Mouse (Mus musculus) adrenal gland, postnatal 36 days (tissue): ENCODE measurements at regions not wholly inside any gene's neighbourhood (a gene's known extent, or its start where the extent isn't known, plus 50 kb on each side); places are given as distances from the start of the nearest gene placed in this dataset.
A peak's percentile ranks its signal among the peaks of the same experiment; 100 is the strongest.
"Not testable (repeated sequence)": the region's sequence is repeated elsewhere in the genome, so short reads cannot be mapped to it uniquely, and the experiment has no call there.

ENCODE experiments used
- DNase-seq, 2 experiments: peaks; one replicate each; pipeline ENCODE4 v3.0.0; 2021; ENCODE audit warnings: mixed read lengths in 1 of 2

DNA sequence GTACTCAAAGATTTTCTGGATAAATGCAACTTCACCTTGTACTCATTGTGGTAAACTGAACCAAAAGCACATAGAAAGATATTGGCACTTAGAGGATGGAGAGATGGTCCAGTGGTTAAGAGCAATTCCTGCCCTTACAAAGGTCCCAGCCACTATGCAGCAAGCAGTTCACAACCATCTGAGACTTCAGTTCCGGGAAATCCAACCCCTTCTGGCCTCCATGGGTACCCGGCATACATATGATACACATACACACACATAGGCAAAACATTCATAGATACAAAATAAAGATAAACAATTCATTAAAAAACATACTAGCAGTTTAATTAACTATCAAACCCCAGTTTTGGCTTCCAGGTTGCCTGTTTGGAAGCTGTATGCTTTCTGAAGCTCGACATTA is 189.5 kb upstream of the Tmem45b start:
- DNase-seq = no peak

GRCm38 (mm10) chr9:31650362-31651130 is 186.3 kb upstream of the Tmem45b start:
- DNase-seq = peak; percentile 59 to 61

GRCm38 (mm10) chr9:31649073-31649472 is 184.8 kb upstream of the Tmem45b start:
- DNase-seq = no peak

DNA sequence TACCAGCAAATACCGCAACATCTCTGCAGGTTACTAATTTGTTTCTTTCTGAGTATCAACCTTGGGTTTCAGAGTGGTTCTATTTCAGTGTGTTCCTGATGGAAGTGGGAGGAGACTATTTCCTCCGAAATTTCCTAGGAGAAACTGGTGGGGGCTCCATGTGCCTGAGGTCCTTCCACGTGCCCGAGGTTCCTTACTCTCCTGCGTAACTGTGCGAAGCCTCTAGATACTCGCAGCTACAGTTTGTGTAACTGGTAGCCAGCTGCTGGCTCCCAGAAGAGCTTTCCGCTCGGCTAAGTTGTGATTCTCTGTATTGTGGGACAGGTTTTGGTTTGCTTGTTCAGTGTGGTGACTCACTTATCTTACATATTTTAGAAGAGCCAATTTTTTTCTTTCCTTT is 184.3 kb upstream of the Tmem45b start:
- DNase-seq = no peak

DNA sequence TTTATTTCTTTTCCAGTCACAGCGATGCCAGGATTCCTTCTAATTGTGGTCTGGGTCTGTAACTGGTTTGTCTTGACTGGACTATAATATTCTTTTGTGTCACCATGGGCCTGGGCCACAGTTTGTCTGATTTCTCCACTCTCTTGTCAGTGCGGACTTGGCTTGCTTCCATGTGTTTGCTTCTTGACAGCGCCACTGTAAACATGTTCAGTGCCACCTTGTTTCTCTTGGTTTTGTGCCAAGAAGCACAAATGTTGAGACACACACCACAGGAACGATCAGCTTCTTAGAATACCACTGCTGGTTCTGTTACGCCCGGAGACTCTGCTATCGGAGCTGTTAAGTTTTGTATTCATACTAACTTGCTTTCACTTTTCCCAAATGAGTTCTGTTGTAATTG is 180.9 kb upstream of the Tmem45b start:
- no peak for DNase-seq

DNA sequence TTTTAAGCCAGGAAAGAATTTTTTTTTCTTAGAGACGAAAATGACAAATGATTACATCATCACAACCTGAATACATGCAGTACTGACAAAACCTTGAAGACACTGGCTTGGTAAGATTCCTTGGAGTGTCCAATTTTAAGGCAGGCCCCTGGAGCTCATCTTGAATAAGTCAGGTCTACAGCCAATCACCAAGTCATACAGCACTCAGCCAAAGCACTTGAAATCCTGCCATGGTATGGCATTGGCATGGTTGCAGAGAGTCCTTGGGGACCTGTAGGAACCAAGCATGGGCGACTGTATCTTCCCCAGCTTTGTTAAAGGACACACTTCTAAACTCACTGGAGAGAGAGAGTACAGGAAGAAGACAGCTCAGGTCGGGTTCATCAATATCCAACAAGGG is 179.8 kb upstream of the Tmem45b start:
- DNase-seq = peak; percentile 35 to 53

- DNase-seq = no peak
Measured at GRCm38 (mm10) chr9:31642169-31642568, 177.9 kb upstream of the Tmem45b start.

- DNase-seq = no peak
Measured at GRCm38 (mm10) chr9:31628291-31628690, 164.0 kb upstream of the Tmem45b start.

DNA sequence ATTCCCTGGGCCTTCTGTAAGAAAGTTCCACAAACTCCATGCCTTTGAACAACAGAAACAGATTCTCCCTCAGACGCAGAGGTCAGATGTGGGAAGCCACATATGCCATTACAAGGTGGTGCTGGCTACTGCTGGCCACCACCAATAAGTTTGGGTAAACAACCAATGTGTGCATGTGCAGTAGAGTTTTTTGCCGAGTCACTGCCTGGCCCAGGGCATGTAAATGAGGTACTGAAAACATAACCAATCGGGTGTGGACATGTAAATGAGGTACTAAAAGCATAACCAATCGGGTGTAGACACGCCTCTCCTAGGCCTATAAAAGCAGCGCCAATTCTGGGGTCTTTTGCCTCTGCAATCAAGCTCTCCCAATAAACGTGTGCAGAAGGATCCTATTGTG is 157.3 kb upstream of the Tmem45b start:
- DNase-seq = not testable (repeated sequence)

GRCm38 (mm10) chr9:31619344-31619743 is 155.1 kb upstream of the Tmem45b start:
- DNase-seq = no peak

DNA sequence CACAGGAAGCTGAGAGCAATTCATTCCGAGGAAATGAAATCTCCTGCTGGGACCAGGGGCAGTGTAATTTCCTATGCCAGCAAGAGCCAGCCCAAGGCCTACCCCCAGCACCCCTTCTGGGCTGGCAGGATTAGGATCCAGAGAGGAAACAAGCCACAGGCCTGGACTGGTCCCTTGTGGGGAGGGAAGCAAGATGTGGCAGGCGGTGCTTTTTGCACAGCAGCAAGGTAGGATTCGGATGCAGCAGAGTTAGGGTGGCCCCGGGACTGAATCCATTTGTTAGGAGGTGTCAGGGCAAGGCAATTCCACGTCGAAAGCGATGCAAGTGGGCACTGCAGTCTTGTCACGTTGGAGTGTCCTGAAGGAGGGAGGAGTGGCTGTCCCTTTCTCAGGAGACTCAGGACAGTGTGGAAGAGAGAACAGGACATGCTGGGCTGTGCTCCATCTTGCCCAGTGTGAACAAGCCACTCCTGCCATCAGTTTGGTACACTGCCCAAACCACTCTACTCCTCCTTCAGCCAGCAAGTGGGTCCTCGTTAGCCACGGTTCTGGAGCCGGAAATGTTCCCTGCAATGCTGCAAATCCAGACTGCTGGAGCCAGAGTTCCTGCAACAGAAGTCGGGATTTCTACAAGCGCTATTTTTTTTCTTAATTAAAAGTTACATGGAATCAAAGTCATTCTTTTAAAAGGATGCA is 150.1 kb upstream of the Tmem45b start:
- no peak for DNase-seq

DNA sequence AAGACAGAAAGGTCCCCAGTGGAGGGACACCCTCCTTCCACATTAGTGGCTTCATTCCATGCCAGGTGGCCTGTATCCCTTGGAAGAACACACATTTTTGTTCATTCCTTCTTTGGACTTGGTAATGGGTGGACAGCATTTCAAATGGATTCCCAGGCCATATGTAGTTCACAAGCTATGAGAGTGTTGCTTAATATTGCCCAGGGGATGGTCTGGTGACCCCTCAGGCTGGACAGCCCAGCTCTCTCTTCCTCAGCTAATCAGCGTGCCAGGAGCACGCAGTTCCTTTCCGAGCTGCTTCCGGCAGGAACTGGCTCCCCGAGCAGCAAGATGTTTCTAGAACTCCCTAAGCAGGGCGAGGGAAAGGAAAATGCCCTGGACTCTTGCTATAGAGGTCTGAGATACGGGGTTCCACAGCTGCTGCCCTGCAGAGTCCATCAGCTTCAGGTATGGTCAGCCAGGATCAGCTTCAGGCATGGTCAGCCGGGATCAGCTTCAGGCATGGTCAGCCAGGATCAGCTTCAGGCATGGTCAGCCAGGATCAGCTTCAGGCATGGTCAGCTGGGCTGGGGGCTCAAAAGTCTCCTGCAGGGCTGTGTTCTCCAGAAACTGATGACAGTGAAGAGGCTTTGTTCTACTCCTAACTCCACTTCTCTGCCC is 146.9 kb upstream of the Tmem45b start:
- DNase-seq = no peak

- no peak for DNase-seq
Measured at GRCm38 (mm10) chr9:31610631-31611030, 146.4 kb upstream of the Tmem45b start.

- DNase-seq = peak; percentile 38 to 43
Measured at GRCm38 (mm10) chr9:31610212-31610611, 145.9 kb upstream of the Tmem45b start.

GRCm38 (mm10) chr9:31609731-31610130 is 145.5 kb upstream of the Tmem45b start:
- DNase-seq = no peak

GRCm38 (mm10) chr9:31608084-31608870 is 144.0 kb upstream of the Tmem45b start:
- peak; percentile 29 to 35 for DNase-seq

DNA sequence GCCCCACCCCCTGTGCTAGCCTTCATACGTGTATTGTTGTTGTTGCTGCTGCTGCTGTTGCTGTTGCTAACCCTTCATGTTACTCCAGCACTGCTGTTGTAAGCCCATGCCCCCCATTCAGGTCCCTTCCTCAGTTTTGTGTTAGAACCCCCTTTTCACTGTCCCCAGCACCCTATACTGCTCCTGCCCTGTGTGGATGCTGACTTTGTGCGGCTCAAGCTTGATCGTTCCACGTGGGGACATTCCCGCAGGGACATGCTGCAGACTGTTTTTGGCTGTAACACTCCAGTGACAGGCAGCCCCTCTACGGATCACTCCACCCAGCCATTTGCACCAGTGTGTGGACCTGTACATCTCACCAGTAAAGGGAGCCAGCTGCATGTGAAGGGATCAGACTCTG is 142.7 kb upstream of the Tmem45b start:
- DNase-seq = no peak

- DNase-seq = no peak
Measured at GRCm38 (mm10) chr9:31604497-31605090, 140.3 kb upstream of the Tmem45b start.

GRCm38 (mm10) chr9:31602707-31603106 is 138.4 kb upstream of the Tmem45b start:
- DNase-seq = no peak

DNA sequence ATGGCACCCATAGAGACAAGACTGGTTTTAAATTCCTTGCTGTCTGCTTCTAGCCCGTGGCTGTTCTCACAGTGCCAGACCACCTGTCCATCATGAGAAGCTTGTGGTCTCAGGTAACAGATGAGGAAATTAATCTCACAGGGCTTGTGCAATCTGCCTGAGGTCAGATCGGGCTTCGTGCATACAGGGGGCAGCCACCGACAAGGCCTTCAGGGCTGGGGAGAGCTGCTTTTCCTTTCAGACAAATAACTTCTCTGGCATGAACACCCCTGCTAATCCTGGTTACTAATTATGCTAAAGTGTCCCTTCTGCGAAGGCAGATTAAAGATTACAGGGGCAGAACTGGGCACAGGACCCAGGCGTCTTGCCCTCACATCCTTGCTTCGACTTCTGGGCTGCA is 130.8 kb upstream of the Tmem45b start:
- no peak for DNase-seq

DNA sequence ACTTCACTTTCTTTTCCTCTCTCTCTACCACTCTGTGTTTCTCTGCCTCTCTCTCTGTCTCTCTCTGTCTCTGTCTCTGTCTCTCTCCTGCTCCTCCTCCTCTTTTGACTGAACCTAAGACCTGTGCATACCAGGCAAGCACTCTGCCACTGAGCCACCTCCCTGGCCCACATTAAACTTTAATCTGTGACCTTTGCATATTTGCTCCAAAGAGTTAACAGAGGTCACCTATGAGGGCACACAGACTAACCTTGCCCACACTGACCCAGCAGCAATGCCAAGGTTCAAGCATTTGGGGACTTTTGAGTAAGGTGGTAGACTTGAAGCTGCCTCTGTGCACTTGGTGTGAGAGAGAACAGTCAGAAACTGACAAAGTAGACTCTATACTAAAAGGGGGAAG is 123.4 kb upstream of the Tmem45b start:
- DNase-seq = no peak

DNA sequence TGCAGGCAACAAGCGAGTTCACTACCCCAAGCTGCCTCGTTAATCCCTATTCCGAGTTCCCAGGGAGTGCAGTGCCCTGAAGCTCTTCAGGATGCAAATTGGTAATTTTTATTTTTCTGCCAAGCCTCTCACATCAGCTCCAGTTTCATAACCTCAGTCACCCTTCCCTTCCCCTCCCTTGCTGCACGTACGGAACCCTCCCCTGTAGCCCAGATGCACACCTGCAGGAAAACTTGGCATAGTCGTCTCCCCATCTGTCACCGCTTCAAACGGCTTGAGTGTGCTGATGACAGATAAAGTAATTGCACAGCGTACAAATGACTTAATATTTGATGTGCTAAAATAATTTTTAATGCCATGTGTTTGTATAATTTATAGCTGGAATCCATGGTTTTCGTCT is 119.7 kb upstream of the Tmem45b start:
- DNase-seq = no peak
